Mouse (Mus musculus): ENCODE measurements at regions not wholly inside any gene's neighbourhood (a gene's known extent, or its start where the extent isn't known, plus 50 kb on each side); places are given as distances from the start of the nearest gene placed in this dataset.

GRCm38 (mm10) chr6:121527281-121527680, 53.8 kb upstream of the Iqsec3 start:
- no peak overlapping the region for H3K9ac ChIP-seq (replicated peaks; ENCODE audit: low read length)
- H3K4me2 ChIP-seq (ENCODE audit: low read depth, low read length), result no peak overlapping the region
- no peak for TF ChIP-seq CTCF (IDR thresholded peaks at IDR 0.05; ENCODE audit: low read depth)
- no peaks in the 10 kb centered on the region for H3K27me3 ChIP-seq (ENCODE audit: insufficient read depth, low read length)
- no peaks in the 10 kb centered on the region for H3K9me3 ChIP-seq (ENCODE audit: low read length)
- DNase-seq (ENCODE audit: low spot score), result no peak
- no peak overlapping the region for H3K27ac ChIP-seq
- no peaks in the 10 kb centered on the region for H3K36me3 ChIP-seq (ENCODE audit: insufficient read depth, low read length)
- no peak overlapping the region for H3K4me3 ChIP-seq (ENCODE audit: low read length)
- no peak for ATAC-seq
- 95% methylated on average over 4 of the region's 4 CpGs for WGBS
- no peaks in the 10 kb centered on the region for H3K4me1 ChIP-seq (ENCODE audit: insufficient read depth, low read length)

GRCm38 (mm10) chr6:121526121-121526520, 52.6 kb upstream of the Iqsec3 start:
- H3K4me3 ChIP-seq (ENCODE audit: low read length), result no peak overlapping the region
- ATAC-seq (no peak), DNase-seq (ENCODE audit: low spot score) (no peak)
- no peak overlapping the region for H3K9ac ChIP-seq (replicated peaks; ENCODE audit: low read length)
- no peaks in the 10 kb centered on the region for H3K9me3 ChIP-seq (ENCODE audit: low read length)
- TF ChIP-seq CTCF (IDR thresholded peaks at IDR 0.05; ENCODE audit: low read depth), result no peak
- H3K36me3 ChIP-seq (ENCODE audit: insufficient read depth, low read length), result no peaks in the 10 kb centered on the region
- no peak overlapping the region for H3K4me2 ChIP-seq (ENCODE audit: low read depth, low read length)
- WGBS, result 80% methylated on average over 2 of the region's 2 CpGs
- H3K27me3 ChIP-seq (ENCODE audit: insufficient read depth, low read length), result peaks cover 9% of the 10 kb centered on the region; the same call in 1 of the 2 replicates
- no peaks in the 10 kb centered on the region for H3K4me1 ChIP-seq (ENCODE audit: insufficient read depth, low read length)
- H3K27ac ChIP-seq, result no peak overlapping the region

- no peak for ATAC-seq
- no peak for TF ChIP-seq CTCF (IDR thresholded peaks at IDR 0.05; ENCODE audit: low read depth)
- Histone ChIP-seq H3K9me3 (ENCODE audit: low read length) (no peaks in the 10 kb centered on the region), H3K4me1 (ENCODE audit: insufficient read depth, low read length) (no peaks in the 10 kb centered on the region), H3K9ac (replicated peaks; ENCODE audit: low read length) (no peak overlapping the region), H3K27ac (no peak overlapping the region), H3K4me3 (ENCODE audit: low read length) (no peak overlapping the region), H3K4me2 (ENCODE audit: low read depth, low read length) (no peak overlapping the region), H3K27me3 (ENCODE audit: insufficient read depth, low read length) (peaks cover 9% of the 10 kb centered on the region; the same call in 1 of the 2 replicates), H3K36me3 (ENCODE audit: insufficient read depth, low read length) (no peaks in the 10 kb centered on the region)
- no peak for DNase-seq (ENCODE audit: low spot score)
- WGBS, result 19% methylated on average over 3 of the region's 3 CpGs
Measured at GRCm38 (mm10) chr6:121524613-121524970, 51.1 kb upstream of the Iqsec3 start.

- peaks cover 9% of the 10 kb centered on the region; the same call in 1 of the 2 replicates for H3K27me3 ChIP-seq (ENCODE audit: insufficient read depth, low read length)
- no peak overlapping the region for H3K4me3 ChIP-seq (ENCODE audit: low read length)
- TF ChIP-seq CTCF (IDR thresholded peaks at IDR 0.05; ENCODE audit: low read depth), result no peak
- H3K36me3 ChIP-seq (ENCODE audit: insufficient read depth, low read length), result no peaks in the 10 kb centered on the region
- DNase-seq (ENCODE audit: low spot score) (peak; percentile 23), ATAC-seq (no peak; the same call in 1 of the 2 replicates)
- no peak overlapping the region for H3K4me2 ChIP-seq (ENCODE audit: low read depth, low read length)
- WGBS, result 38% methylated on average over 11 of the region's 11 CpGs
- H3K9ac ChIP-seq (replicated peaks; ENCODE audit: low read length), result no peak overlapping the region
- no peaks in the 10 kb centered on the region for H3K9me3 ChIP-seq (ENCODE audit: low read length)
- no peaks in the 10 kb centered on the region for H3K4me1 ChIP-seq (ENCODE audit: insufficient read depth, low read length)
- H3K27ac ChIP-seq, result no peak overlapping the region
Measured at GRCm38 (mm10) chr6:121523882-121524612, 50.6 kb upstream of the Iqsec3 start.
